Mouse (Mus musculus): ENCODE results near the gene Klf13.

Gene Klf13

GRCm38 (mm10) chr7:63949176-63949575 is 10.5 kb upstream of the Klf13 start:
- DNase-seq (ENCODE audit: low read depth, low spot score), result no peak

- DNase-seq (ENCODE audit: low read depth, low spot score), result no peak
Measured at GRCm38 (mm10) chr7:63947514-63948487, 9.1 kb upstream of the Klf13 start.

GRCm38 (mm10) chr7:63943946-63944345 is 5.2 kb upstream of the Klf13 start:
- no peak for DNase-seq (ENCODE audit: low read depth, low spot score)

GRCm38 (mm10) chr7:63941501-63941900 is 2.8 kb upstream of the Klf13 start:
- no peak for DNase-seq (ENCODE audit: low read depth, low spot score)

- no peak for DNase-seq (ENCODE audit: low read depth, low spot score)
Measured at GRCm38 (mm10) chr7:63941050-63941449, 2.3 kb upstream of the Klf13 start.

DNA sequence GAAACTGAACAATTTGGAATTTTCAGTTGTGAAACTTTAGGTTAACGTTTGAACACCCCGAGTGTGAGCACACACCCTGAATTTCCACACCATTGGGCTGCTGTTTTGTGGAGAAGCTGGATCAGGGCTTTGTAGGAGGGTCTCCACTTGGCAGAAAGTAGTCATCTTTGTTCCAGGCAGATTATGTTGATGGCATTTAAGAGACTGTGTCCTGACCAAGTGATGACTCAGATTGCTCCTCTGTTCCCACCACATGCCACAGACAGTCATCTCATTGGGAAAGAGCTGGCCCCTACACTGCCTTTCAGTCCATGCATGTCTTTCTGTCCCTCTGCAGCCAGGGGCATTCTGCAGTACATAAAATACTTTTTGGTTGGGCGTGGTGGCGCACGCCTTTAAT is 1.6 kb upstream of the Klf13 start:
- DNase-seq (ENCODE audit: low read depth, low spot score), result no peak

DNA sequence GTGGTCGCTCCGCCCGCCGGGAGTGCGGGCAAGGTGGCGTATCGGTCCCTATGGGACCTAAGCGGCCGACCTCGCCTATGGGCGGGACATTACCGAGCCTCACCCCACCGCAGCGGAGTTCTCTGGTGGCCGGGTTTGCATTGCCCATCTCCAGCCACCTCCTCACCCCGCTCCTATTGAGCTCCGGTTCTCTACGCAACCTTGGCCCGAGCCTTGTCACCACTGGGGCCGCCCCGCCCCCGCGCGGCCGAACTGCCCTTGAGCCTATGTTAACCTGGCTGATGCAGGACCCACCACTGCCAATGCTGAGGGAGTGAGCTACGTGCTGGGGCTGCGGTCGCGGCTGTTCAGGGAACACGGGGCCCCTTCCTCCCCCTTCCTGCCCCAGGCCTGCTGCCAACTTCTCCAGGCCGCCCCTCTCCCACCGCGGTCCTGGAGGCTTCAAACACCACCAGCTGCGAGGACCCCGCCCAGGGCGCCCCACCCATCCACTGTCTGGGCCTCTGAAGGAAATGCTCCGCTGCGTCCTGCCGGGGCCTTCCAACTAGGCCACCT is 759 bp upstream of the Klf13 start:
- peak; percentile 57 for DNase-seq (ENCODE audit: low read depth, low spot score)

DNA sequence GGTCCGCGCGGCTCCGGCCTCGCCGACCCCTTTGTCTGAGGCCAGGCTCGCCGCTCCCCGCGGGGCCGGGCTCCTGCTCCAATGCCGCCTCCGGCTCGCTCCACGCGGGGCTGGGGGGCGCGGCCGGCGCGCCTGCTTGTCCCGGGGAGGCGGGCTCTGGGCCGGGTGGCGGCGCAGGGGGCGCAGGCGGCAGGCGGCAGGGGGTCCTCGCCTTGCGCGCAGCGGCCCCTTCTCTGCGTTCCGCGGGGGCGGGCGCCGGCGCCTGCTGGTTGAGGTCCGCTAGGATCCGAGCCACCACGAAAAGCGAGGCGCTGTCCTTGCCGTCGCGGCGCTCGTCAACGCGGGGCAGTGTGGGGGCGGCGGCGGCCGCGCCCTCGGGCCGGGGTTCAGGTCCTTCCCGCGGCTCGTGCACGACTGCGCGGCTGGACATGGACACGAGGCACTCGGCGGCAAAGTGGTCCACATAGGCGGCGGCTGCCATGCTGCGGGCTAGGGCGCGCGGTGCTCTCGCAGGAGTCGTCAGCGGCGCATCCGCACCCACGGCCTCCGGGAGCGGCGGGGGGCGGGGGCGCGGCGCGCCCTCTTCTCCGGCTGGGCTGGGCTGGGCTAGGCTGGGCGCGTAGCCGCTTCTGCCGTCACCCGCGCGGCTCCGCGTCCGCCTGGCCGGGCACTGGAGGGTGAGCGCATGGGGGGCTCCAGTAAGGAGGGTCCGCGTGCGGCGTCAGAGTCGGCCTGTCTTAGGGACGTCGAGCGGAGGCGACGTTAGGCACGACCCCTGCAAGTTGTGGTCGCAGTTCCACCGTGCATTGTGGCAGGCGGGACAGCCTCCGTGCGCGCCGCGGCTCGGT is 425 bp downstream of the Klf13 start:
- peak; percentile 20 for DNase-seq (ENCODE audit: low read depth, low spot score)

DNA sequence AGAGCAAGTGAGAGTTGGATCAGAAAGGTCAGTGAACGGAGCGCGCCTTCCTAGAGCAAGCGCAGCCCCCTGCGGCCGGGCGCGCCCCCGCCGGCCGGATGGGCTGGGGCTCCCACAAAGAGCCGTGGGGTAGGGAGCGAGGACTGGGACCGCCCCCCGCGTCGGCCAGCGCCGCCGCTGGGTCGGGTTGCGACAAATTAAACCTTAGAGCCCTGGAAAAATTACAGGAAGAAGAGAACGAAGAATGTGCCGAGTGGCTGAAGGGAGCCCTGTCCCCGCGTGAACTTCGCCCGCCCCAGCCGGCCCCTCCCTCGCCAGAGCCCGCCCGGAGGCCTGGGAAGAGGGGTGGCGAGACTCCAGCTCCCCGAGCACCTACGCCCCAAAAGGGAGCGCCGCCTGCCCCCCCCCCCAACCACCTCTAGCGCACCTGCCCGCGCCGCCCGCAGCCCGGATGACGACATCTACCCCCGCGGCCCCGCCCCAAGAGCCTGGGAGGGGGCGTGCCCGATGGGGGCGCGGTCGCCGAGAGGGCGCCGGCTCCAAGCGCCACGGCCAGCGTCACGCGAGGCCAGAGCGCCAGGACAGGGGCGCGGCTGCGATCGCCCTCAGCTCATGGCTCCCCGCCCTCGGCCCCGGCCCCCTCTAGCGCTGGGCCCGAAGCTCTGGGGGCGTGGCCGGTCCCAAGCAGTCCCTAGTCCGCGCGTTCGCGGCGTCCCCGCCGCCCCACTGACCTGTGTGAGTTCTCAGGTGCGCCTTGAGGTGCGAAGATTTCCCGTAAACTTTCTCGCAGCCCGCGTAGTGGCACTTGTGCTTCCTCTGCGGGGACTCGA is 1.3 kb downstream of the Klf13 start:
- DNase-seq (ENCODE audit: low read depth, low spot score), result peak; percentile 68

DNA sequence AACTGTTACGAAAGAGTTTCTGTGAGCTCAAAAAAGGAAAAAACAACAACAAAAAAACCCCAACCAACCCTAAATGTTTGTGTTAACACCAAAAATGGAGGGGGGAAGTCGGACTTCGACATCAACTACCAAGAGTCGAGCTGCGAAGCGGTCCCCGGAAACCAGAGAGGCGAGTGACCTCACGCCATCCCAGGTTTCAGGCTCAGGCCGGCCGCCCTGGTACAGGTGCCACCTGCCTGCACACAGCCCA is 1.8 kb downstream of the Klf13 start:
- DNase-seq (ENCODE audit: low read depth, low spot score), result no peak

- peak; percentile 41 for DNase-seq (ENCODE audit: low read depth, low spot score)
Measured at GRCm38 (mm10) chr7:63936188-63936985, 2.3 kb downstream of the Klf13 start.

DNA sequence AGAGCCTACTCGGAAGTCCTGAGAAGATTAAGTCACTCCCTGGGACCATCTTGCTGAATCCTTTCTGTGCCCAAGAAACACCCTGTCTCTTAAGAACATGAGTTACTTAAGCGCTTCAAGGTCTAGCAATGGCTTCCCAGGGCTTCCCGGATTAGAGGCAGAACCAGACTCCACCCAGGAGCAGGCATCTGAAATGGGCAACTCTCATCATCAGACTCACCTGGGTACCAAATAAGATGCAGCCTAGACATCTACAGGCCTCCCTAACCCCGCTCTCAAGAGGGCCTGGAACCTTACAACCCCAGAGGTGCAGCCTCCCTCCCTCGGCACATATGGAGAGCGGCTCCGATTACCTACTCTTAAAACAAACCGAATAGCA is 2.9 kb downstream of the Klf13 start:
- DNase-seq (ENCODE audit: low read depth, low spot score), result no peak

DNA sequence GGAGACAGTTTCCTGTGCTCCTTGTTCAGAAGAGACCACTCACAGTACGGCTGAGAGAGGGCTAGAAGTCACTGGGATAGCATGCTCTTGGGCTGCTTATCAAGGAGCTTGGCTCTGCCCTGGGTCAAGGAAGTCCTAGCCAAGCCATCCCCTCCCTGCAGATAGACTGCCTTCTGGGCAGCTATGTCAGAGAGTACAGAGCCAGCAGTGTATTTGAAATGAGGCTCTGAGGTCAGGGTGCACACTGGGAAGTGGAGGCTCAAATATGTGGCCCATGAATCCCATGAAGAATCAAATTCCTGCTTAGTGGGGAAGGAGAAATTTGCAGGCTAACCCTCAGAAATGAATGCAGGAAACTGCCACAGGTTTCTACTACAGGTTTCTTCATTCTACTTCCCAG is 4.2 kb downstream of the Klf13 start:
- DNase-seq (ENCODE audit: low read depth, low spot score), result no peak

GRCm38 (mm10) chr7:63933905-63934304 is 4.8 kb downstream of the Klf13 start:
- DNase-seq (ENCODE audit: low read depth, low spot score), result no peak

DNA sequence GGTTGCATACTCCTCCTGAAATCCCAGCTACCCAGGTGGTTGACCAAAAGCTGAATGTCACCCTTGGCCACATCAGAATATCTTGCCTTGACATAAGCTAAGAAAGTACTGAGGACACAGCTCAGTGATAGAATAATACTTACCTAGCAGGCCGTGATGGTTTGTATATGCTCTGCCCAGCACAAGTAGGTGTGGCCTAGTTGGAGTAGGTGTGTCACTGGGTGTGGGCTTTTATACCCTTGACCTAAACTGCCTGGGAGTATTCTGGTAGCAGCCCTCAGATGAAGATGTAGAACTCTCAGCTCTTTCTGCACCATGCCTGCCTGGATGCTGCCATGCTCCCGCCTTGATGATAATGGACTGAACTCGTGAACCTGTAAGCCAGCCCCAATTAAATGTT is 6.3 kb downstream of the Klf13 start:
- no peak for DNase-seq (ENCODE audit: low read depth, low spot score)

- DNase-seq (ENCODE audit: low read depth, low spot score), result no peak
Measured at GRCm38 (mm10) chr7:63930766-63931165, 7.9 kb downstream of the Klf13 start.

DNA sequence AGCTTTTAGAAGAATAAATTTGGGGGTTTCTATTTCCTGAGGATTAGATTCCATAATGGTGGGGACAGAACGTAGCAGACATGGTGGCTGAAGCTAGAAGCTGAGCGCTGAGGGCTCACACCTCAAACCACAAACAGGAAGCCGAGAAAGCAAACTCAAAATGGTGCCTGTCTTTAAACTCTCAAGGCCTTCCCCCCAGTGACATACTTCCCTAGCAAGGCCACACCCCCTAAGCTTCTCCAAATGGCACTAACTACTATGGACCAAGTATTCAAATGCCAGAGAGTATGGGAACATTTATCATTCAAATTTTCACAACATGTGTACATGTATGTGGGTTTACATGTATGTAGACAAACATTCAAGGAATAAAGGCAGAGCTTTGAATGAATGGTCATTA is 8.6 kb downstream of the Klf13 start:
- no peak for DNase-seq (ENCODE audit: low read depth, low spot score)

GRCm38 (mm10) chr7:63929080-63929479 is 9.6 kb downstream of the Klf13 start:
- DNase-seq (ENCODE audit: low read depth, low spot score), result no peak

DNA sequence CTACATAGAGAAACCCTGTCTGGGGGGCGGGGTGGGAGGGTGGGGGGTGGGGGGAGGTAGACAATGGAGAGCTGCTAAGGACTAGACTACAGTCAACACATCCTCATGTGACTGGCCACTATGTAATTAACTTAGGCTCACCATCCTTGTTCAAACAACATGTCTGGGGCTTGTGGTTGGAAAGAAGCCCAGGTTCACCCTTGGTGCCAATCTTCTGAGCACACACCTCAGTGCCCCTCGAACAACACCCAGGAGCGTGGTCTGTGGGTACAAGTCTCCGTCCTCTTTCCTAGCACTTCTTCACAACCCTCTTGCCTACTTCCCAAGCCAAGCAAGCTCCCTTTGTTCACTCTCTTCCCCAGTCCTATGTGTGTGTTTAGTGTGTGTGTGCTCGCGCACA is 11.6 kb downstream of the Klf13 start:
- no peak for DNase-seq (ENCODE audit: low read depth, low spot score)

DNA sequence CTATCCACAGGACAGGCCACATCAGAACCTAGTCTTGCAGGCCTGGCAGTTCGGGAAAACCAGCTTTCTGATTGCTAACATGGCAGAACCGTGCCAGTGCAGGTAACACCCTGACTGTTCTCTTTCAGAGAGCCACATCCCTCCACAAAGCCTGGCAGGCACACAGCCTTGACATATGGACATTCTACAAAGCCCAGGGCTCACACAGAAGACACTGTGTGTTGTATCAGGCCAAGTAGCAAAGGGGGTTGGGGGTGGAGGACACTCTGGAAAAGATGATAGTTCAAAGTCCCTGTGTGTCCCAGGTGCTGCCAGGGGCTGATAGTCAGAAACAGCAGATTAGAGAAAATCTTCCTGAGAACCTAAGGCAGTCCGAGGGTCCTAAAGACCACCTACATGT is 12.2 kb downstream of the Klf13 start:
- no peak for DNase-seq (ENCODE audit: low read depth, low spot score)
